Mouse (Mus musculus) limb, embryonic 12.5 days (tissue): ENCODE results near the gene Urb2. TPM values are rescaled to one million over a fixed set of nuclear protein-coding genes. Genes with fewer than 3 reads are reported as not detected.
"Not testable (repeated sequence)": the region's sequence is repeated elsewhere in the genome, so short reads cannot be mapped to it uniquely, and the experiment has no call there.

ENCODE experiments used
- ATAC-seq: fragments of 200-750 bp; cut with Nextera tagmentation; 2 replicates; pipeline ENCODE4 v1.8.0; 2017; ENCODE audit warnings: low read depth, moderate TSS enrichment; ENCODE audit not compliant: insufficient number of reproducible peaks, insufficient read depth, low FRiP score, low TSS enrichment
- H3K27ac ChIP-seq: fragments of 300-500 bp; sonication (generic); 2 replicates; pipeline ENCODE4 v1.5.1; 2016; ENCODE audit warnings: mild to moderate bottlenecking, moderate library complexity
- H3K27me3 ChIP-seq: fragments of 300-500 bp; sonication (generic); 2 replicates; pipeline ENCODE4 v1.6.1; 2016; ENCODE audit warnings: mild to moderate bottlenecking, moderate library complexity
- H3K36me3 ChIP-seq: fragments of 300-500 bp; sonication (generic); 2 replicates; pipeline ENCODE4 v1.6.1; 2016; ENCODE audit warnings: mild to moderate bottlenecking, moderate library complexity
- H3K4me1 ChIP-seq: fragments of 300-500 bp; sonication (generic); replicated peaks from 2 replicates; pipeline ENCODE4 v1.6.1; 2016
- H3K4me2 ChIP-seq: fragments of 300-500 bp; sonication (generic); 2 replicates; pipeline ENCODE4 v1.6.1; 2016; ENCODE audit warnings: mild to moderate bottlenecking, moderate library complexity
- H3K4me3 ChIP-seq: fragments of 300-500 bp; sonication (generic); replicated peaks from 2 replicates; pipeline ENCODE4 v1.5.1; 2016; ENCODE audit warnings: mild to moderate bottlenecking
- H3K9ac ChIP-seq: fragments of 300-500 bp; sonication (generic); replicated peaks from 2 replicates; pipeline ENCODE4 v1.6.1; 2016; ENCODE audit warnings: mild to moderate bottlenecking, moderate library complexity
- H3K9me3 ChIP-seq: fragments of 300-500 bp; sonication (generic); 2 replicates; pipeline ENCODE4 v1.6.1; 2016; ENCODE audit warnings: mild to moderate bottlenecking, moderate library complexity
- WGBS: fragments of 180-500 bp; shearing (Covaris S2); methylation state at CpG from one replicate; pipeline ENCODE4 v1.1.7; 2016; 5-methylcytosine and 5-hydroxymethylcytosine counted together
- polyA plus RNA-seq: library from polyadenylated mRNA; unstranded; fragments of >200 nt; fragmentation: Nextera tagmentation; extraction: Ambion mirVana; gene quantifications from 2 replicates; pipeline ENCODE4 v1.2.1, GENCODE M21; 2016

Urb2 gene
- polyA plus RNA-seq, 1 experiment from 2014 or later: 5.1 TPM

- Histone ChIP-seq H3K27me3 (no peaks in the 10 kb centered on the region), H3K9ac (no peak overlapping the region), H3K9me3 (no peaks in the 10 kb centered on the region), H3K36me3 (peaks cover 9% of the 10 kb centered on the region), H3K4me1 (no peaks in the 10 kb centered on the region), H3K4me3 (no peak overlapping the region), H3K4me2 (no peak overlapping the region), H3K27ac (0 out of 2 replicates have a peak overlapping the region, but pooled peaks have one; percentile 23)
- 76% methylated on average over 7 of the region's 7 CpGs for WGBS
- no peak for ATAC-seq
These were observed 32.2 kb upstream of the Urb2 start for GRCm38 (mm10) chr8:123989128-123989527.

- Histone ChIP-seq H3K9ac (no peak overlapping the region), H3K4me1 (no peaks in the 10 kb centered on the region), H3K36me3 (peaks cover 22% of the 10 kb centered on the region), H3K9me3 (no peaks in the 10 kb centered on the region), H3K27me3 (no peaks in the 10 kb centered on the region), H3K27ac (no peak overlapping the region), H3K4me3 (no peak overlapping the region), H3K4me2 (no peak overlapping the region)
- ATAC-seq: no peak
- 79% methylated on average over 13 of the region's 13 CpGs for WGBS
These were observed 30.8 kb upstream of the Urb2 start for GRCm38 (mm10) chr8:123990277-123991049.

GRCm38 (mm10) chr8:123992587-123992986 lies 28.7 kb upstream of the Urb2 start:
- WGBS: 92% methylated on average over 8 of the region's 8 CpGs
- no peak overlapping the region for H3K4me3 ChIP-seq
- peaks cover 40% of the 10 kb centered on the region for H3K36me3 ChIP-seq
- no peaks in the 10 kb centered on the region for H3K9me3 ChIP-seq
- no peak overlapping the region for H3K4me2 ChIP-seq
- ATAC-seq: no peak
- no peaks in the 10 kb centered on the region for H3K4me1 ChIP-seq
- no peak overlapping the region for H3K27ac ChIP-seq
- H3K9ac ChIP-seq: no peak overlapping the region
- no peaks in the 10 kb centered on the region for H3K27me3 ChIP-seq

- Histone ChIP-seq H3K4me1 (no peaks in the 10 kb centered on the region), H3K27ac (no peak overlapping the region), H3K36me3 (peaks cover 49% of the 10 kb centered on the region), H3K4me3 (no peak overlapping the region), H3K27me3 (no peaks in the 10 kb centered on the region), H3K9ac (no peak overlapping the region), H3K4me2 (no peak overlapping the region), H3K9me3 (no peaks in the 10 kb centered on the region)
- 93% methylated on average over 5 of the region's 5 CpGs for WGBS
- ATAC-seq: no peak
These were observed 27.7 kb upstream of the Urb2 start for GRCm38 (mm10) chr8:123993597-123993996.

- Histone ChIP-seq H3K9me3 (no peaks in the 10 kb centered on the region), H3K27ac (no peak overlapping the region), H3K9ac (no peak overlapping the region), H3K4me2 (no peak overlapping the region), H3K27me3 (no peaks in the 10 kb centered on the region), H3K4me3 (no peak overlapping the region), H3K4me1 (no peaks in the 10 kb centered on the region), H3K36me3 (peaks cover 53% of the 10 kb centered on the region)
- WGBS: 93% methylated on average over 3 of the region's 3 CpGs
- no peak for ATAC-seq
These were observed 27.3 kb upstream of the Urb2 start for GRCm38 (mm10) chr8:123993997-123994396.

- no peak for ATAC-seq
These were observed 21.7 kb upstream of the Urb2 start for GRCm38 (mm10) chr8:123999568-123999967.

GRCm38 (mm10) chr8:124002546-124003108 lies 18.7 kb upstream of the Urb2 start:
- Histone ChIP-seq H3K27me3 (no peaks in the 10 kb centered on the region), H3K4me2 (no peak overlapping the region), H3K9ac (no peak overlapping the region), H3K27ac (no peak overlapping the region), H3K4me3 (no peak overlapping the region), H3K36me3 (peaks cover 94% of the 10 kb centered on the region), H3K4me1 (no peaks in the 10 kb centered on the region), H3K9me3 (no peaks in the 10 kb centered on the region)
- no peak for ATAC-seq
- 92% methylated on average over 10 of the region's 10 CpGs for WGBS

More at GRCm38 (mm10) chr8:123999568-123999967, 21.7 kb upstream of the Urb2 start:
- no peaks in the 10 kb centered on the region for H3K27me3 ChIP-seq
- no peak overlapping the region for H3K4me3 ChIP-seq
- H3K9ac ChIP-seq: no peak overlapping the region
- H3K27ac ChIP-seq: no peak overlapping the region
- 87% methylated on average over 2 of the region's 2 CpGs for WGBS
- H3K4me1 ChIP-seq: no peaks in the 10 kb centered on the region
- H3K4me2 ChIP-seq: no peak overlapping the region
- H3K36me3 ChIP-seq: peaks cover 90% of the 10 kb centered on the region
- no peaks in the 10 kb centered on the region for H3K9me3 ChIP-seq

GRCm38 (mm10) chr8:124007829-124008228 lies 13.5 kb upstream of the Urb2 start:
- 63% methylated on average over 6 of the region's 6 CpGs for WGBS
- no peak overlapping the region for H3K27ac ChIP-seq
- no peaks in the 10 kb centered on the region for H3K27me3 ChIP-seq
- peaks cover 75% of the 10 kb centered on the region for H3K36me3 ChIP-seq
- no peak overlapping the region for H3K9ac ChIP-seq
- ATAC-seq: no peak
- no peaks in the 10 kb centered on the region for H3K4me1 ChIP-seq
- H3K9me3 ChIP-seq: no peaks in the 10 kb centered on the region
- no peak overlapping the region for H3K4me3 ChIP-seq
- no peak overlapping the region for H3K4me2 ChIP-seq

GRCm38 (mm10) chr8:124011580-124011979 lies 9.7 kb upstream of the Urb2 start:
- no peak overlapping the region for H3K27ac ChIP-seq
- ATAC-seq: no peak
- H3K4me3 ChIP-seq: no peak overlapping the region
- H3K9me3 ChIP-seq: no peaks in the 10 kb centered on the region
- no peak overlapping the region for H3K9ac ChIP-seq
- peaks cover 38% of the 10 kb centered on the region for H3K36me3 ChIP-seq
- H3K27me3 ChIP-seq: no peaks in the 10 kb centered on the region
- 91% methylated on average over 3 of the region's 3 CpGs for WGBS
- no peak overlapping the region for H3K4me2 ChIP-seq
- H3K4me1 ChIP-seq: no peaks in the 10 kb centered on the region

- ATAC-seq: no peak
These were observed 9.2 kb upstream of the Urb2 start for GRCm38 (mm10) chr8:124011989-124012586.

GRCm38 (mm10) chr8:124014299-124014698 lies 7.0 kb upstream of the Urb2 start:
- not testable (repeated sequence) for H3K9ac ChIP-seq, ATAC-seq, H3K27ac ChIP-seq, H3K27me3 ChIP-seq, H3K4me1 ChIP-seq, H3K4me2 ChIP-seq, H3K4me3 ChIP-seq, H3K9me3 ChIP-seq
- peaks cover 11% of the 10 kb centered on the region for H3K36me3 ChIP-seq
- 90% methylated on average over 7 of the region's 7 CpGs for WGBS

More at GRCm38 (mm10) chr8:124011989-124012586, 9.2 kb upstream of the Urb2 start:
- H3K4me3 ChIP-seq: no peak overlapping the region
- no peak overlapping the region for H3K4me2 ChIP-seq
- no peaks in the 10 kb centered on the region for H3K27me3 ChIP-seq
- no peak overlapping the region for H3K9ac ChIP-seq
- no peaks in the 10 kb centered on the region for H3K9me3 ChIP-seq
- H3K36me3 ChIP-seq: peaks cover 33% of the 10 kb centered on the region
- no peak overlapping the region for H3K27ac ChIP-seq
- 96% methylated on average over 3 of the region's 3 CpGs for WGBS
- H3K4me1 ChIP-seq: no peaks in the 10 kb centered on the region
